Mouse (Mus musculus): ENCODE data around the gene Stab1.

DNA sequence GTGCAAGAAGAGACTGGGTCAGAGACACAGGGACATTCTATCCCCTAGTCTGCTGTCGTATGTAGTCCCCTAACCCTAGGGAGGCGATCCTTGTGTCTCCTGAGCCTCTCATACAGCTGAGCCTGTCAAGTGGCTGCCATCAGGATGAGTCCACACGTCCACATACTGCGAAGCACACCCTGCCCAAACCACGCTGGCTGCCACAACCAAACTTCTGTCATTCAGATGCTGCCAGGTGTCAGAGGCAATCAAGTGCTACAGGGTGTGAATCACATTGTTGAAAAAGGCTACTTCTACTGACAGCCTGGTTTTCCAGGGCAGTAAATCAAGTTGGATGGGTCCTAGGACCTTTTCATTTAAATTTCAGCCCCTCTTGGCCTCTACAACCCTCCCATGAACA lies 9.3 kb upstream of the Stab1 start:
- TF ChIP-seq CTCF (conservative IDR thresholded peaks at IDR 0.05; ENCODE audit: low read length): no peak
- TF ChIP-seq NANOG (IDR thresholded peaks at IDR 0.05; ENCODE audit: borderline replicate concordance, low read length): no peak
- TF ChIP-seq POU5F1 (IDR thresholded peaks at IDR 0.05; ENCODE audit: borderline replicate concordance, low read length): no peak

Data from E14TG2a.4 (cell line).